Mouse (Mus musculus): Measurements from ENCODE around the gene Pisd. TPM values are rescaled to one million over a fixed set of nuclear protein-coding genes. Genes with fewer than 3 reads are reported as not detected.
"Not testable (repeated sequence)": the region's sequence is repeated elsewhere in the genome, so short reads cannot be mapped to it uniquely, and the experiment has no call there.

Pisd gene
- polyA plus RNA-seq, 1 experiment from 2014 or later = 77.7 TPM

- no peak for DNase-seq (ENCODE audit: low spot score)
- Histone ChIP-seq H3K27ac (no peak overlapping the region), H3K36me3 (peaks cover 39% of the 10 kb centered on the region), H3K27me3 (ENCODE audit: low read depth, poor library complexity, severe bottlenecking) (no peaks in the 10 kb centered on the region), H3K9me3 (replicated peaks) (no peaks in the 10 kb centered on the region), H3K4me1 (no peaks in the 10 kb centered on the region), H3K4me3 (no peak overlapping the region)
- WGBS = 100% methylated on average over 3 of the region's 3 CpGs
Measured at GRCm38 (mm10) chr5:32767004-32767403, 18.4 kb downstream of the Pisd start.

DNA sequence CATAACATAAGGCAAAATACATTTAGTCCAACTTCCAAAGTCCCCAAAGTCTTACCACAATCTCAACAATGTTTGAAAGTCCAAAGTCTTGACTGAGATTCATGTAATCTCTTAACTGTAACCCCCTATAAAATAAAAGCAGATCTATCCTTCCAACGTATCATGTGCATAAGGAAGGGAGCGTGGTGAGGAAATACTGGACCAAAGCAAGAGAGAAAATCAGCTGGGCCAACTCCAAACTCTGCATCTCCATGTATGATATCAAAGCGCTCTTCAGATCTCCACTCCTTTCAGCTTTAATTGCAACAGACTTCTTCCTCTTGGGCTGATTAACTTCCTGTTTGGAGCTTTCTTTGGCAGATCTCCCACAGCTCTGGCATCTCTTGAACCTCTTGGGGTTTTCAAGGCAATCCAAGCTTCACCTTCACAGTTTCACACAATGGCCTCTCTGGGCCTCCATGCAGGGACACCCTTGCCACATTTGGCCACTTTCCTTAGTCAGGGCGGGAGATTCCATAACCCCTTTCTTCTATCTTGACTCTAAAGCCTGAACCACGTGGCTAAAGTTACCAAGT, 23.8 kb downstream of the Pisd start:
- Histone ChIP-seq H3K4me3 (no peak overlapping the region), H3K9me3 (replicated peaks) (no peaks in the 10 kb centered on the region), H3K4me1 (no peaks in the 10 kb centered on the region), H3K27me3 (ENCODE audit: low read depth, poor library complexity, severe bottlenecking) (no peaks in the 10 kb centered on the region), H3K27ac (no peak overlapping the region), H3K36me3 (peaks cover 49% of the 10 kb centered on the region)
- 93% methylated on average over 5 of the region's 5 CpGs for WGBS
- no peak for DNase-seq (ENCODE audit: low spot score)

GRCm38 (mm10) chr5:32760787-32761186, 24.7 kb downstream of the Pisd start:
- H3K9me3 ChIP-seq (replicated peaks) = no peaks in the 10 kb centered on the region
- H3K27me3 ChIP-seq (ENCODE audit: low read depth, poor library complexity, severe bottlenecking) = no peaks in the 10 kb centered on the region
- H3K36me3 ChIP-seq = peaks cover 51% of the 10 kb centered on the region
- no peak overlapping the region for H3K4me3 ChIP-seq
- H3K27ac ChIP-seq = no peak overlapping the region
- no peak for DNase-seq (ENCODE audit: low spot score)
- WGBS = 81% methylated on average over 3 of the region's 3 CpGs
- no peaks in the 10 kb centered on the region for H3K4me1 ChIP-seq

DNA sequence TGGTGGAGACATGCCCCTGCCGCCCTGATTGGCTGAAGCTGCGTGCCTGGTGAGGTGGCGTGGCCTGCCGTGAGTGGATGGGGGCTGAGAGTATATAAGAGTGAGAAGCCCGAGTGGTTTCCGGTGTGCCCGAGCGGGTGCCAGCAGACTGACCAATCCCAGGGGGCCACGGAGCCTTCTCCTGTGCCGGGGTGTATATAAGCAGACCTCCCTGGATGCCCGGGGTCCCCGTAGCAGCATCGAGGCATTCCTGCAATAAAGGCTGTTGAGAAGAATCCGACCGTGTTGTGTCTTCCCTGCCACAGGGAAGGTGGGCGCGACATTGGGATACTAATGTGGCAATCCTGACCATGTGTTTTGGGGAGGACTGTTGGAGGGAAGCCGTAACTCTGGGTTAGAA, 25.1 kb downstream of the Pisd start:
- 95% methylated on average over 18 of the region's 18 CpGs for WGBS
- peaks cover 48% of the 10 kb centered on the region for H3K36me3 ChIP-seq
- H3K4me3 ChIP-seq; H3K27ac ChIP-seq; H3K27me3 ChIP-seq (ENCODE audit: low read depth, poor library complexity, severe bottlenecking); H3K9me3 ChIP-seq (replicated peaks); DNase-seq (ENCODE audit: low spot score); H3K4me1 ChIP-seq: not testable (repeated sequence)

- Histone ChIP-seq H3K27ac (no peak overlapping the region), H3K36me3 (peaks cover 46% of the 10 kb centered on the region), H3K9me3 (replicated peaks) (no peaks in the 10 kb centered on the region), H3K27me3 (ENCODE audit: low read depth, poor library complexity, severe bottlenecking) (no peaks in the 10 kb centered on the region), H3K4me3 (no peak overlapping the region), H3K4me1 (no peaks in the 10 kb centered on the region)
- 89% methylated on average over 2 of the region's 2 CpGs for WGBS
- DNase-seq (ENCODE audit: low spot score) = no peak
Measured at GRCm38 (mm10) chr5:32759662-32760061, 25.8 kb downstream of the Pisd start.

DNA sequence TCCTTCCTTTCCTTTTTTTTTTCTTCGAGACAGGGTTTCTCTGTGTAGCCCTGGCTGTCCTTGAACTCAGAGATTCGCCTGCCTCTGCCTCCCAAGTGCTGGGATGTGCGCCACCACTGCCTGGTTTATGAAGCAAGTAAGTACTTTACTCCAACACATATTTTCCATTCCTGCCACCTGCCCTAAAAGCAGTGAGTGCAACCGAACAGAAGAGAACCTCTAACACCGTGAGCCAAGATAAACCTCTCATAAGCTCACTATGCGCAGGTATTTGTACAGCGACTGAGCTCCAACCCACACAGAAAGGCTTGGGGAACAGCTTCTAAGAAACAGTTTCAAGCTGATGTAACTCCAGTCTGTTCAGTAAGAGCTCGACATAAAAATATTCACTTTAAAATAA, 29.3 kb downstream of the Pisd start:
- Histone ChIP-seq H3K27ac (no peak overlapping the region), H3K4me3 (no peak overlapping the region), H3K36me3 (peaks cover 12% of the 10 kb centered on the region; the same call in 1 of the 2 replicates), H3K4me1 (no peaks in the 10 kb centered on the region), H3K9me3 (replicated peaks) (no peaks in the 10 kb centered on the region), H3K27me3 (ENCODE audit: low read depth, poor library complexity, severe bottlenecking) (no peaks in the 10 kb centered on the region)
- no peak for DNase-seq (ENCODE audit: low spot score)
- WGBS = 95% methylated on average over 8 of the region's 8 CpGs

DNA sequence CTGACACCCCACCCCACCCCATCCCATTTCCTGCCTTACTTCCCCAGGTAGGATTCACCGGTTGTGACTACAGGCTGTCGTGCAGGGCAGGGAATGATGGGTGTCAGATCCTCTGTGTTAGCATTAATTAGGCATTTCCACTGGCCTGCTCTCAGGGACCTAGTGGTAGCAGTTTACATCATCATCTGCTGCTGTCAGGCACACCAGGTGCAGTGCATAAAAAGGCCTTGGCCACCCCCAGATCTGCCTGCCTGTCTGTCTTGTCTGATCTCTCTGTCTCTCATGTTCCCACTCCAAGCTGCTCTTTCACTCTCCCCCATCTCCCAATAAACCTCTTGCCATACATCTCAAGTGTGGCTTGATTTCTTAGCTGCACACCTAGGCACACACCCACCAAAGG, 33.7 kb downstream of the Pisd start:
- no peaks in the 10 kb centered on the region for H3K27me3 ChIP-seq (ENCODE audit: low read depth, poor library complexity, severe bottlenecking)
- H3K27ac ChIP-seq = no peak overlapping the region
- peaks cover 1% of the 10 kb centered on the region for H3K4me1 ChIP-seq
- WGBS = 74% methylated on average over 2 of the region's 2 CpGs
- peaks cover 2% of the 10 kb centered on the region; the same call in 1 of the 2 replicates for H3K36me3 ChIP-seq
- no peak overlapping the region for H3K4me3 ChIP-seq
- no peaks in the 10 kb centered on the region for H3K9me3 ChIP-seq (replicated peaks)
- no peak for DNase-seq (ENCODE audit: low spot score)

DNA sequence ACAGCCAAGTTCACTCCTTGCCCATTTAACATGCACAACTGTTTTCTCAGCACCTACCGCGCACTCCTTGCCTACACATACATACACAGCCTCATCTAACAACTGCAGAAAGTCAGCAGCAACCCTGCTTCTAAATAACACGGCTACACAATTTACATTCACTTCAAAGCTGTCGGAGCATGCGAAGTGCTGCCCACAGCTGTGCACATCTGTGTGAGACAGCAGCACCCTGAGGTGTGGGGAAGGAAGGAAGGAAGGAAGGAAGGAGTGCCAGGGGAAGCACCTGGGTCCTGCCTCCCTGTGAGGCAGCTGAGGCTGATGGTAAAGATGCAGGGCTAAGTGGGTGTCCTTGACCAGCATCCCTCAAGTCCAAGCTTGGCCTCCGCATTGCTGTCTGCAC, 36.5 kb downstream of the Pisd start:
- DNase-seq (ENCODE audit: low spot score) = no peak
- H3K9me3 ChIP-seq (replicated peaks) = no peaks in the 10 kb centered on the region

DNA sequence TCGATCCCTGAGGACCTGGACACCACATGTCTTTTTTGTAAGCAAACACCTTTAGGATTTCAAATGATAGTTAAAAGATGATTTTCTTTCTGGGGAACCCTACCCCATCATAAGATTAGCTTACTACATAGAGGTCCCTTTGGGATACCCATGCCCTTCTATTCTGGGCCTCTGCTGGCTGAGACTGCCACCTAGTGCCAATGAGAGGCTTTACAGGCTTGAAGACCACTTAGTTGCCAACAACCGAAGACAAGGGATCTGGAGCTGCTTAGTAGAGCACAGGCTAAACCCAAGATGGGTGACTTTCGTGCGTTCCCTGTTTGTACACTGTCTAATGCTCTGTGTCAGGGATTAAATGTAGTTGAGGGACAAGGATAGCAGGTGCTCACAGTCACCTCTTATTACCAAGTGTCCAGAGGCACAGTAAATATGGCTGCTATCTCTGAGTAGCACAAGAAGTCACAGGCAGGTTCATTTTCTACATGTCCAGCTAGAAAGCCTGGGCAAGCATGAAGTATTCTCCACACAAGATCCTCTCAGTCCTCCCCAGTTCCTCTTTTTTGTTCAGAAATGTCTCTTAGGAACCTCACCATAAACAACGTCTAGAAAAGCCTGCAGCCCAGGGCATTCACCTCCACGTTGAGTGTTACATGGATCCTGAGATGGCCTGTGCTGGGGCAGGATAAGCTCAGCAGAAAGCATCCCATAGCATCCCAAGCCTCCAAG, 37.6 kb downstream of the Pisd start:
- H3K9me3 ChIP-seq (replicated peaks) = no peaks in the 10 kb centered on the region
- WGBS = 70% methylated on average over 6 of the region's 6 CpGs
- H3K4me3 ChIP-seq = no peak overlapping the region
- H3K4me1 ChIP-seq = peaks cover 19% of the 10 kb centered on the region
- no peaks in the 10 kb centered on the region for H3K36me3 ChIP-seq
- peak; percentile 41 for DNase-seq (ENCODE audit: low spot score)
- H3K27me3 ChIP-seq (ENCODE audit: low read depth, poor library complexity, severe bottlenecking) = no peaks in the 10 kb centered on the region
- H3K27ac ChIP-seq = no peak overlapping the region

More for the DNA sequence above, 36.5 kb downstream of the Pisd start:
- Histone ChIP-seq H3K27ac (no peak overlapping the region), H3K4me3 (no peak overlapping the region), H3K27me3 (ENCODE audit: low read depth, poor library complexity, severe bottlenecking) (no peaks in the 10 kb centered on the region), H3K36me3 (no peaks in the 10 kb centered on the region), H3K4me1 (peaks cover 19% of the 10 kb centered on the region)
- WGBS = 93% methylated on average over 6 of the region's 6 CpGs

- no peaks in the 10 kb centered on the region for H3K9me3 ChIP-seq (replicated peaks)
- peak; percentile 59 for DNase-seq (ENCODE audit: low spot score)
- no peaks in the 10 kb centered on the region for H3K27me3 ChIP-seq (ENCODE audit: low read depth, poor library complexity, severe bottlenecking)
- H3K4me3 ChIP-seq = peak overlapping the region; percentile 42
- peak overlapping the region; percentile 78 for H3K27ac ChIP-seq
- peaks cover 24% of the 10 kb centered on the region for H3K4me1 ChIP-seq
- H3K36me3 ChIP-seq = peaks cover 7% of the 10 kb centered on the region; the same call in 1 of the 2 replicates
- 9% methylated on average over 10 of the region's 10 CpGs for WGBS
Measured at GRCm38 (mm10) chr5:32745705-32746655, 39.5 kb downstream of the Pisd start.

- no peak overlapping the region for H3K27ac ChIP-seq
- no peak for DNase-seq (ENCODE audit: low spot score)
Measured at GRCm38 (mm10) chr5:32742149-32742548, 43.3 kb downstream of the Pisd start.

GRCm38 (mm10) chr5:32741377-32741776, 44.1 kb downstream of the Pisd start:
- WGBS = 92% methylated on average over 4 of the region's 4 CpGs

More at GRCm38 (mm10) chr5:32742149-32742548, 43.3 kb downstream of the Pisd start:
- H3K9me3 ChIP-seq (replicated peaks) = no peaks in the 10 kb centered on the region
- no peaks in the 10 kb centered on the region for H3K27me3 ChIP-seq (ENCODE audit: low read depth, poor library complexity, severe bottlenecking)
- peaks cover 24% of the 10 kb centered on the region for H3K4me1 ChIP-seq
- 73% methylated on average over 9 of the region's 9 CpGs for WGBS
- H3K4me3 ChIP-seq = no peak overlapping the region
- peaks cover 29% of the 10 kb centered on the region for H3K36me3 ChIP-seq

DNA sequence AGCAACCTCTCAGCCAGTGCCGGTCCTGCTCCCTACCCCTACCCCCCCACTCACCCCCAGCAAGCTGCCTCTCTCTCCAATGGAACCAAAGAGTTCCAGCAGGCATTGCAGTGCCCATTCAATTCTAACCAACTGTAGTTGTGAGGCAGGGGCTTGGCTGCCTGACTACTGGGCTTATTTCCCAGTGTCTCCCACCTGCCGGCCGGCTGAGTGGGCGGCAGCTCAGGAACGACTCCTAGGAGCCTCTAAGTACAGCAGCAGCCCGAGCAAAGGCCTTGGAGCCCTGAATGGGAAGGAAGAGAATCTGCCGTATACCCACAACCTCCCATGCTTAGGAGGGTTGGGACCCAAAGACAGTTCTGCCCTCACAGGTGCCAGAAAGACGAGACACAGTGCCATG, 44.6 kb downstream of the Pisd start:
- not testable (repeated sequence) for DNase-seq (ENCODE audit: low spot score); H3K9me3 ChIP-seq (replicated peaks); H3K4me3 ChIP-seq; H3K27me3 ChIP-seq (ENCODE audit: low read depth, poor library complexity, severe bottlenecking); H3K27ac ChIP-seq
- 91% methylated on average over 8 of the region's 8 CpGs for WGBS
- Histone ChIP-seq H3K4me1 (peaks cover 14% of the 10 kb centered on the region), H3K36me3 (peaks cover 39% of the 10 kb centered on the region)

More at GRCm38 (mm10) chr5:32741377-32741776, 44.1 kb downstream of the Pisd start:
- Histone ChIP-seq H3K36me3 (peaks cover 36% of the 10 kb centered on the region), H3K4me1 (peaks cover 19% of the 10 kb centered on the region)
- not testable (repeated sequence) for H3K27me3 ChIP-seq (ENCODE audit: low read depth, poor library complexity, severe bottlenecking); H3K4me3 ChIP-seq; H3K27ac ChIP-seq; H3K9me3 ChIP-seq (replicated peaks); DNase-seq (ENCODE audit: low spot score)

All from limb, embryonic 10.5 days (tissue).